Mouse (Mus musculus) liver, embryonic 14.5 days (tissue): ENCODE results near the gene Serpina9. TPM values are rescaled to one million over a fixed set of nuclear protein-coding genes. Genes with fewer than 3 reads are reported as not detected.

Source experiments
- ATAC-seq: fragments of 200-750 bp; cut with Nextera tagmentation; 2 replicates; pipeline ENCODE4 v1.8.0; 2017; ENCODE audit warnings: moderate number of reproducible peaks, mild to moderate bottlenecking, moderate library complexity; ENCODE audit not compliant: insufficient read depth
- DNase-seq, 3 experiments: peaks; one replicate each; pipeline ENCODE4 v3.0.0-alpha.2; 2012 to 2013; ENCODE audit warnings: low read depth in 3 of 3, low spot score in 3 of 3
- H3K27ac ChIP-seq: fragments of 300-500 bp; sonication (generic); 2 replicates; pipeline ENCODE4 v1.5.1; 2014; ENCODE audit warnings: moderate library complexity, mild to moderate bottlenecking, control low read depth, inconsistent platforms
- H3K27me3 ChIP-seq: fragments of 300-500 bp; sonication (generic); 2 replicates; pipeline ENCODE4 v1.6.1; 2014; ENCODE audit warnings: mild to moderate bottlenecking, low read length, moderate library complexity; ENCODE audit not compliant: control insufficient read depth, insufficient read depth
- H3K36me3 ChIP-seq: fragments of 300-500 bp; sonication (generic); replicated peaks from 2 replicates; pipeline ENCODE4 v1.6.1; 2014; ENCODE audit warnings: low read depth; ENCODE audit not compliant: control insufficient read depth, insufficient read depth
- H3K4me1 ChIP-seq, 2 experiments: fragments of 200-500 bp in 1 of 2; fragments of 300-500 bp in 1 of 2; sonication (generic) in 1 of 2; replicated peaks; 2 replicates each; pipeline ENCODE4 v1.6.1; 2012 to 2014; ENCODE audit warnings: antibody characterized with exemption in 1 of 2, inconsistent platforms in 1 of 2, low read length in 1 of 2; ENCODE audit not compliant: control insufficient read depth in 2 of 2, insufficient read depth in 2 of 2
- H3K4me2 ChIP-seq: fragments of 300-500 bp; sonication (generic); 2 replicates; pipeline ENCODE4 v1.6.1; 2014; ENCODE audit warnings: low read depth, mild to moderate bottlenecking, control low read depth, moderate library complexity
- H3K4me3 ChIP-seq, 2 experiments: fragments of 200-500 bp in 1 of 2; fragments of 300-500 bp in 1 of 2; sonication (generic) in 1 of 2; 2 replicates each; pipeline ENCODE4 v1.5.1; 2012 to 2014; ENCODE audit warnings: low read depth in 2 of 2, low read length in 2 of 2, mild to moderate bottlenecking in 2 of 2, control low read depth in 1 of 2, inconsistent platforms in 1 of 2, moderate library complexity in 1 of 2; ENCODE audit not compliant: insufficient read depth in 1 of 2
- H3K9ac ChIP-seq: fragments of 300-500 bp; sonication (generic); replicated peaks from 2 replicates; pipeline ENCODE4 v1.6.1; 2014; ENCODE audit warnings: mild to moderate bottlenecking, control low read depth, moderate library complexity
- H3K9me3 ChIP-seq: fragments of 300-500 bp; sonication (generic); 2 replicates; pipeline ENCODE4 v1.6.1; 2016; ENCODE audit warnings: low read length, mixed read lengths; ENCODE audit not compliant: control insufficient read depth
- CTCF ChIP-seq: IDR thresholded peaks from 2 replicates; pipeline ENCODE4 v1.5.1; 2016; ENCODE audit warnings: antibody characterized with exemption, low read depth, control low read depth
- EP300 ChIP-seq: IDR thresholded peaks from 2 replicates; pipeline ENCODE4 v1.6.1; 2016; ENCODE audit warnings: antibody characterized with exemption, low read depth
- WGBS: fragments of 180-500 bp; shearing (Covaris S2); extraction: QIAGEN DNeasy Blood & Tissue Kit; methylation state at CpG from one replicate; pipeline ENCODE4 v1.1.7; 2014; ENCODE audit not compliant: insufficient replicate concordance; 5-methylcytosine and 5-hydroxymethylcytosine counted together
- polyA plus RNA-seq, 2 experiments: library from polyadenylated mRNA; depleted of rRNA in 1 of 2; stranded (reverse) in 1 of 2; unstranded in 1 of 2; fragments of >200 nt; fragmentation: Nextera tagmentation in 1 of 2; extraction: Ambion mirVana in 1 of 2; gene quantifications; 2 replicates each; pipeline versions ENCODE4 v1.2.1 to v1.2.3; 2012 to 2014

Gene Serpina9
- polyA plus RNA-seq (2012; rRNA removed) = not detected in 2 replicates
- not detected in 2 replicates for polyA plus RNA-seq (2014; fragmentation: Nextera tagmentation; extraction: Ambion mirVana)

- Histone ChIP-seq H3K4me3 (no peak within 1 kb of the TSS), H3K36me3 (no peaks in the 10 kb centered on the region), H3K4me2 (no peak within 1 kb of the TSS), H3K9me3 (no peaks in the 10 kb centered on the region; the same call in 1 of the 2 replicates), H3K27me3 (no peaks in the 10 kb centered on the region), H3K4me1 (no peaks in the 10 kb centered on the region), H3K9ac (no peak within 1 kb of the TSS), H3K27ac (no peak within 1 kb of the TSS)
- no peak for TF ChIP-seq CTCF
- no peak for TF ChIP-seq EP300
- no peak for ATAC-seq
- DNase-seq = no peak
- 74% methylated on average over 6 of the region's 6 CpGs for WGBS
These were observed at the start of gene Serpina9 for GRCm38 (mm10) chr12:104013620-104014019. TSS of gene Serpina9 (minus strand) at chr12:104013755.

GRCm38 (mm10) chr12:104061862-104062261 lies 48.3 kb upstream of the Serpina9 start:
- H3K4me3 ChIP-seq = no peak overlapping the region
- no peak for DNase-seq
- no peaks in the 10 kb centered on the region for H3K9me3 ChIP-seq
- no peak for ATAC-seq
- no peaks in the 10 kb centered on the region for H3K4me1 ChIP-seq
- no peaks in the 10 kb centered on the region for H3K36me3 ChIP-seq
- no peak overlapping the region for H3K4me2 ChIP-seq
- TF ChIP-seq CTCF = no peak
- TF ChIP-seq EP300 = no peak
- no peaks in the 10 kb centered on the region for H3K27me3 ChIP-seq
- WGBS = 13% methylated on average over 2 of the region's 2 CpGs
- no peak overlapping the region for H3K27ac ChIP-seq
- H3K9ac ChIP-seq = no peak overlapping the region

GRCm38 (mm10) chr12:104060126-104060525 lies 46.6 kb upstream of the Serpina9 start:
- TF ChIP-seq EP300 = no peak
- TF ChIP-seq CTCF = no peak

GRCm38 (mm10) chr12:104057531-104057930 lies 44.0 kb upstream of the Serpina9 start:
- H3K9me3 ChIP-seq = no peaks in the 10 kb centered on the region
- H3K4me2 ChIP-seq = no peak overlapping the region
- no peaks in the 10 kb centered on the region for H3K4me1 ChIP-seq
- ATAC-seq (no peak), DNase-seq (no peak)
- no peak overlapping the region for H3K4me3 ChIP-seq
- no peaks in the 10 kb centered on the region for H3K27me3 ChIP-seq
- no peak overlapping the region for H3K27ac ChIP-seq
- H3K36me3 ChIP-seq = no peaks in the 10 kb centered on the region
- TF ChIP-seq CTCF (no peak), EP300 (no peak)
- H3K9ac ChIP-seq = no peak overlapping the region
- 57% methylated on average over 7 of the region's 7 CpGs for WGBS

More at GRCm38 (mm10) chr12:104060126-104060525, 46.6 kb upstream of the Serpina9 start:
- Histone ChIP-seq H3K36me3 (no peaks in the 10 kb centered on the region), H3K9ac (no peak overlapping the region), H3K4me1 (no peaks in the 10 kb centered on the region), H3K4me3 (no peak overlapping the region), H3K9me3 (no peaks in the 10 kb centered on the region), H3K4me2 (no peak overlapping the region), H3K27ac (no peak overlapping the region), H3K27me3 (no peaks in the 10 kb centered on the region)
- no peak for DNase-seq
- ATAC-seq = no peak
- WGBS = 61% methylated on average over 6 of the region's 6 CpGs

GRCm38 (mm10) chr12:104057050-104057449 lies 43.5 kb upstream of the Serpina9 start:
- Histone ChIP-seq H3K36me3 (no peaks in the 10 kb centered on the region), H3K9me3 (no peaks in the 10 kb centered on the region)
- DNase-seq = no peak

More at GRCm38 (mm10) chr12:104057050-104057449, 43.5 kb upstream of the Serpina9 start:
- 20% methylated on average over 4 of the region's 4 CpGs for WGBS
- H3K4me3 ChIP-seq = no peak overlapping the region
- H3K4me2 ChIP-seq = no peak overlapping the region
- TF ChIP-seq CTCF = no peak
- no peak for TF ChIP-seq EP300
- no peaks in the 10 kb centered on the region for H3K4me1 ChIP-seq
- no peaks in the 10 kb centered on the region for H3K27me3 ChIP-seq
- ATAC-seq = no peak
- no peak overlapping the region for H3K9ac ChIP-seq
- H3K27ac ChIP-seq = no peak overlapping the region
